Mouse (Mus musculus) embryonic fibroblast, embryonic 13.5 days (primary cell): ENCODE measurements around the gene Adamtsl1.

ENCODE experiments used
- CTCF ChIP-seq: IDR thresholded peaks from 2 replicates; pipeline ENCODE4 v1.5.1; 2011; ENCODE audit warnings: mild to moderate bottlenecking, control low read depth, low read length, moderate library complexity, borderline replicate concordance; ENCODE audit not compliant: insufficient read depth
- POLR2A ChIP-seq: IDR thresholded peaks from 2 replicates; pipeline ENCODE4 v1.6.1; 2011; ENCODE audit warnings: low read depth, mild to moderate bottlenecking, control low read depth, low read length, moderate library complexity

- TF ChIP-seq POLR2A (no peak), CTCF (no peak)
Observed at GRCm38 (mm10) chr4:85486316-85486946, 27.5 kb upstream of the Adamtsl1 start.
